Mouse (Mus musculus): ENCODE measurements around the gene Drd5.

Gene Drd5

DNA sequence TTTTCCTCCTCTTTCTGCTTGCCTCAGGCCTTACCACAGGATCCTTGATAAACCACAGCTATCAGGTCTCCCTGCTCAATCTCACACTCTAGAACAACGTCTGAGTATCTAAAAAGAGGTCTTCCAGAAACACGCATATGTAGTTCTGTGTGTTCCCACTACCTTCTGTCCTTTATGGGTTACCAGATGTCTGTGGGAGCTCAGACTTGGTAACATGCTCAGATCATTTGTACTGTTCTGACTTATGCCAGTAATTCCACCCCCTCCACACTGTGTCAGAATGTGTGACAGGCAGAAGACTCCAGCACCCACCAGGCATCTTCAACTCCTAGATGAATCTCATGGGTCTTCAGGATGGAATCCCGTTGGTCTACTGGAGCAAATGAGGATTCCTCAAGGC is 37.8 kb downstream of the Drd5 start:
- DNase-seq, result no peak

DNA sequence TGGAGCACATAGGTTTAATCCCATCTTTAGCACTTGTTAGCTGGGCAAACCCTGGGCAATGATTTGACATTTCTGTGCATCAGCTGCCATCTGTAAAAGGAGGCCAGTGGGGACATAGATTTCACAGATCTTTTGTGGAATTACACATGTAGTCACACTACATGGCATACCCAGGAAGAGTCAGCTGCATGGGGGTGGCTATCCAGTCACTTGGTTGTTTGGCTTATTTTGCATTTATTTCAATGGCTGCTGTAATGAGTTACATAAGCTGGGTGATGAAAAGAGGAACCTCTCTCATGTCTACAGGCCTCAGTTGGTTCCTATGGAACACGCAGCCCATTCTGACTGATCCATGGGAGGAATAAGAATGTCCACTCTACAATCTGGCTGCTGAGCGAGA is 40.5 kb downstream of the Drd5 start:
- no peak for DNase-seq

DNA sequence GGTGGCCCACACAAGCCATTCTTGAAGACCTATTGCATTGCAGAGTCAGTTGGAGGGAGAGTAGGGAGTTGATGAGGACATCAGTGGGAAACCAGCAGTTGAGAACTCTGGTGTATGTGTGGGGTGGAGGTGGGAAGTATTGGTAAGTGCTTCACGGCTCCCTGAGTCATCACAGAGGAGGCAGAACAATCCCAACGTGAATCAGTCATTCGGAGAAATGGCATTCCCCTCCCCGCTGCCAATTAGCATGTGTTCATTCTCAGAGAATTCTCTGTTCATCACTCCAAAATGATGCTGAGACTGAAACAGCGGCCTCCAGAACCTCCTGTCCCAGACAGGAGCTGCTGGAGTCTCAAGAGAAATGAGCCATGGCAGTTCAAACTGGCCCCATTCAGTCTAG is 45.2 kb downstream of the Drd5 start:
- DNase-seq, result no peak

DNA sequence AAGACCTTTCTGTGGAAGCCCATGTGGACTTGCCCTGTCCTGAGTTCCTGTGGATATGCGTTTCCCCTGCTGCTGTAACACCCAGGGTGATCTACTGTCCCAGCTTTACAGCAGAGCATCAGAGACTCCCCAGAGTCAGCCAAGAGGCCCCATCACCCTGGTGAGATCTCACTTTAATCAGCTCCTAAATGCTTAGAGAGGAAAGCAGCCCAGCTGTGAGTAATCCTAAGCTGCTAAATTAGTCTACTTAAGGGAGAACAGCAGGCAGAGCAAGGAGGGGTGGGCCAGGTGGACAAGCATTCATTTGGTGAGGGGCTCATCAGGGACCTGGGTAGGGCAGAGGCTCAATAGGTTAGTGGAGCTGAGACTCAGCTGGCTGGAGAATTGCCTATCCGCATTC is 46.4 kb downstream of the Drd5 start:
- no peak for DNase-seq

DNA sequence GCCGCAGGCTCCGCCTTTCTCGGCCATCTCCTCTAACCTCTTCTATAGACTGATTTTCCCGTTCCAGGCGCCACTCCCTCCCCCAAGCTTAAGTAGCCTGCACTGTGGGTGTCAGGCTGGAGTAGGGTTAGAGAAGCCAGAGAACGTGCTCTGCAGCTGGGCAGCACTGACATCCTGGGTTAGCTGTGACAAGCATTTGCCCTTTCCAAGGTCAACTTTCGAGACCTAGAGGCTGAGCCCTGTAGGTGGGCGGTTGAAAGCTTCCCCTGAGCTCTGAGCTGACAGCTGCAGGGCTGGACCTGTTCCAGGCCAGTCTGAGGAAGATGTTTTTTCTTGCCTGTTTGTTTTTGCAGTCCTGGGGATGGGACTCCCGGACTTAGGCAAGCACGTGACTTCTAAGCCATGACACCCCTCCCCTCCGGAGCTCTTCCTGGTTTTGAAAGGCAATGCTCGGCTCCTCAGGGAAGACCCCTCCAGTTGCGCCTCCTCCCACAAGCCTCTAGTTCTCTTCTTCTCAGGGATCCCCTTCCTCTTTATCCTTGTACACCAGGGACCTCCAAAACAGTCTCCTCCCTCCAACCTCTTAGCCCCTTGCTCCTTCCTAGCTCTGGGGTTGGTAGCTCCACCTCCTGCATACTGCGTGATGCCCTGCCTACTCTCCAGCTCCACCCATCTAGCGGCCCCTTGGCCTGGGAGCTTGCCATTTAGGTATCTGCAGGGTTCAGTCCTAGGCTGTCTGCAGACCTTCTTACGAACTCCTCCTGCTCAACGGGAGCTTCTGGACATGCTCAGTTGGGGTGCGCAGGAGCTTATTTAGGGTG is 47.7 kb downstream of the Drd5 start:
- DNase-seq, result no peak

DNA sequence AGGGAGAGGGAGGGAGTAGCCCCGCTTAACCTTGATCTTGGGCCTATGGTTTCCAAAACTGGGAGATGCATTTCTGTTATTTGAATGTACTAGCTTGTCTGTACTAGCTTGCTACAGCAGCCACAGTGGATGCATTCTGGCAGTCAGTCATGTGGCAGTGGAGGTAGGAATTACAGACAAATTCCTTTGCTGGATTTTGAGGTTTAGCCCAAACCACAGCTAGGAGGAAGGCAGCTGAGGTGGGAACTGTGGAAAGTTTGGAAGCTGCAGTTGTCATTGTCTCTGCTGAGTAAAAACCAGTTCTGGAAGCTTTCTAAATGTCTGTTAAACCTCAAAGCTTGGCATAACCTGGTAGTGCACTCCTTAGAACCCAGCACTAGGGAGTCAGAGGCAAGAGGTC is 52.1 kb downstream of the Drd5 start:
- DNase-seq, result no peak
